Mouse (Mus musculus) myocyte (in vitro differentiated cells): Measurements from ENCODE around the gene Nppb.

ENCODE experiments used
- CEBPB ChIP-seq: IDR thresholded peaks from 2 replicates; pipeline ENCODE4 v1.6.1; 2011; ENCODE audit warnings: mild to moderate bottlenecking, moderate library complexity; ENCODE audit not compliant: poor library complexity, insufficient read depth, severe bottlenecking
- E2F4 ChIP-seq: IDR thresholded peaks from one replicate; pipeline ENCODE4 v1.6.1; 2011; ENCODE audit warnings: mild to moderate bottlenecking, control low read depth, moderate library complexity; ENCODE audit not compliant: insufficient read depth
- MAX ChIP-seq: IDR thresholded peaks from one replicate; pipeline ENCODE4 v1.6.1; 2011; ENCODE audit warnings: low read depth, mild to moderate bottlenecking, control low read depth
- MYOD1 ChIP-seq, 3 experiments: IDR thresholded peaks; one replicate each; pipeline ENCODE4 v1.6.1; 2011; ENCODE audit warnings: control low read depth in 2 of 3, low read depth in 2 of 3, mild to moderate bottlenecking in 2 of 3, moderate library complexity in 1 of 3; ENCODE audit not compliant: insufficient read length in 2 of 3, control insufficient read depth in 1 of 3
- MYOG ChIP-seq, 3 experiments: IDR thresholded peaks; one replicate each; pipeline ENCODE4 v1.6.1; 2011; ENCODE audit warnings: control low read depth in 2 of 3, low read depth in 2 of 3, mild to moderate bottlenecking in 2 of 3; ENCODE audit not compliant: insufficient read length in 2 of 3, control insufficient read depth in 1 of 3, insufficient read depth in 1 of 3
- POLR2A ChIP-seq: IDR thresholded peaks from one replicate; pipeline ENCODE4 v1.6.1; 2011; ENCODE audit warnings: low read depth, mild to moderate bottlenecking, control low read depth, moderate library complexity; ENCODE audit not compliant: insufficient read length
- POLR2AphosphoS2 ChIP-seq: IDR thresholded peaks from one replicate; pipeline ENCODE4 v1.6.1; 2011; ENCODE audit warnings: low read depth, control low read depth; ENCODE audit not compliant: insufficient read length
- TCF12 ChIP-seq: IDR thresholded peaks from one replicate; pipeline ENCODE4 v1.6.1; 2011; ENCODE audit warnings: mild to moderate bottlenecking, control low read depth; ENCODE audit not compliant: poor library complexity, insufficient read depth, severe bottlenecking
- USF1 ChIP-seq: IDR thresholded peaks from one replicate; pipeline ENCODE4 v1.6.1; 2011; ENCODE audit warnings: low read depth, mild to moderate bottlenecking, control low read depth, moderate library complexity

DNA sequence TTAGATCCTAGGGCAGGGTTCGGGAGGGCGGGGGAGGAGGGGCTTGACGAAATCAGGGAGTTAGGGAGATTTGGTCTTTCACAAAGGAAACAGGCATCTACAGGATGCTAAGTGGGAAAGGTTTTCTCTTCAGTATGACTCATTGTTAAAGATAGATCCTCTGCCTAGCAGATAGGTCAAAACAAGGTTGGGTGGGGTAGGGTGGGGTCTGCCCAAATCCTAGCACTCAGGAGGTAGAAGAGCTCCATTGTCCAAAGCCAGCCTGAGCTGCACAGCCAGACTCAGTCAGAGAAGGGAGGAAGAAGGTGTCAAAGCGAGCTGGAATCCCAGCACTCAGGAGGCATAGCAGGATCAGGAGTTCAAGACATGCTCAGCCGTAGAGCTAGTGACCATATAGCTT lies 48.1 kb upstream of the Nppb start:
- TF ChIP-seq MAX (no peak), TCF12 (no peak), POLR2A (no peak), USF1 (no peak), E2F4 (no peak), MYOG (IDR thresholded peaks at IDR 0.05; ENCODE audit: control insufficient read depth in 1 of 3, insufficient read depth in 1 of 3, insufficient read length in 2 of 3, low read depth in 2 of 3) (no peak), CEBPB (no peak), MYOD1 (IDR thresholded peaks at IDR 0.05; ENCODE audit: control insufficient read depth in 1 of 3, insufficient read length in 2 of 3, low read depth in 2 of 3) (no peak), POLR2AphosphoS2 (no peak)
